Mouse (Mus musculus) limb, embryonic 10.5 days (tissue): ENCODE results near the gene Lrrc8b. TPM values are rescaled to one million over a fixed set of nuclear protein-coding genes. Genes with fewer than 3 reads are reported as not detected.

Experiments
- DNase-seq: peaks from one replicate; pipeline ENCODE4 v3.0.0-alpha.2; 2017; ENCODE audit warnings: low spot score
- H3K27ac ChIP-seq: fragments of 300-500 bp; sonication (generic); 2 replicates; pipeline ENCODE4 v1.5.1; 2016; ENCODE audit warnings: mild to moderate bottlenecking
- H3K27me3 ChIP-seq: fragments of 300-500 bp; sonication (generic); 2 replicates; pipeline ENCODE4 v1.6.1; 2016; ENCODE audit warnings: low read depth, mild to moderate bottlenecking; ENCODE audit not compliant: poor library complexity, severe bottlenecking
- H3K36me3 ChIP-seq: fragments of 300-500 bp; sonication (generic); 2 replicates; pipeline ENCODE4 v1.6.1; 2016; ENCODE audit warnings: mild to moderate bottlenecking, moderate library complexity
- H3K4me1 ChIP-seq: fragments of 300-500 bp; sonication (generic); 2 replicates; pipeline ENCODE4 v1.6.1; 2016
- H3K4me3 ChIP-seq: fragments of 300-500 bp; sonication (generic); 2 replicates; pipeline ENCODE4 v1.5.1; 2016; ENCODE audit warnings: mild to moderate bottlenecking, moderate library complexity
- H3K9me3 ChIP-seq: fragments of 300-500 bp; sonication (generic); replicated peaks from 2 replicates; pipeline ENCODE4 v1.6.1; 2016; ENCODE audit warnings: mild to moderate bottlenecking
- WGBS: fragments of 180-500 bp; shearing (Covaris S2); methylation state at CpG from one replicate; pipeline ENCODE4 v1.1.7; 2016; 5-methylcytosine and 5-hydroxymethylcytosine counted together
- polyA plus RNA-seq: library from polyadenylated mRNA; unstranded; fragments of >200 nt; fragmentation: Nextera tagmentation; extraction: Ambion mirVana; gene quantifications from 2 replicates; pipeline ENCODE4 v1.2.1, GENCODE M21; 2016

Lrrc8b gene
- polyA plus RNA-seq, 1 experiment from 2014 or later, result 4.7 TPM

- no peaks in the 10 kb centered on the region for H3K36me3 ChIP-seq
- 91% methylated on average over 10 of the region's 10 CpGs for WGBS
- no peaks in the 10 kb centered on the region for H3K4me1 ChIP-seq
- H3K4me3 ChIP-seq, result no peak overlapping the region
- H3K27me3 ChIP-seq, result no peaks in the 10 kb centered on the region
- H3K9me3 ChIP-seq, result no peaks in the 10 kb centered on the region
- no peak for DNase-seq
- no peak overlapping the region for H3K27ac ChIP-seq
Measured at GRCm38 (mm10) chr5:105467271-105467670, 51.7 kb downstream of the Lrrc8b start.

GRCm38 (mm10) chr5:105472983-105473705 lies 57.6 kb downstream of the Lrrc8b start:
- H3K4me3 ChIP-seq, result no peak overlapping the region
- H3K36me3 ChIP-seq, result no peaks in the 10 kb centered on the region
- peaks cover 8% of the 10 kb centered on the region for H3K4me1 ChIP-seq
- no peaks in the 10 kb centered on the region for H3K27me3 ChIP-seq
- DNase-seq, result no peak
- H3K9me3 ChIP-seq, result no peaks in the 10 kb centered on the region
- H3K27ac ChIP-seq, result no peak overlapping the region; the same call in 1 of the 2 replicates
- WGBS, result 68% methylated on average over 5 of the region's 5 CpGs

GRCm38 (mm10) chr5:105477527-105477926 lies 62.0 kb downstream of the Lrrc8b start:
- H3K36me3 ChIP-seq, result peaks cover 26% of the 10 kb centered on the region
- no peaks in the 10 kb centered on the region for H3K9me3 ChIP-seq
- no peak overlapping the region for H3K4me3 ChIP-seq
- no peak for DNase-seq
- H3K27me3 ChIP-seq, result no peaks in the 10 kb centered on the region
- 89% methylated on average over 9 of the region's 9 CpGs for WGBS
- peaks cover 8% of the 10 kb centered on the region for H3K4me1 ChIP-seq
- H3K27ac ChIP-seq, result no peak overlapping the region

DNA sequence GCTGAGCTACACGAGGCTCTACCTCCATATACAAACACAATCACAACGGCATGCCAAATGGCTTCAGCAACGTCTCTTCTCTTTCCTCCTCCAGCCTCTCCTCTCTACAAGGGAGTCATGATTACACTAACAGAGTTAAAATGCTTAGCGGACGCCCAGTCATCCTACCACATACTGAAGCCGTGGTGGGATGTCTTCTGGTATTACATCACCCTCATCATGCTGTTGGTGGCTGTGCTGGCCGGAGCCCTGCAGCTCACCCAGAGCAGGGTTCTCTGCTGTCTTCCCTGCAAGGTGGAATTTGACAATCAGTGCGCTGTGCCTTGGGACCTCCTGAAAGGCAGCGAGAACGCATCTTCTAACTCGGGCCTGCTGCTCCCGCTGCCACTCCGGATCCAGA lies 64.1 kb downstream of the Lrrc8b start:
- peaks cover 30% of the 10 kb centered on the region for H3K36me3 ChIP-seq
- 92% methylated on average over 13 of the region's 13 CpGs for WGBS

DNA sequence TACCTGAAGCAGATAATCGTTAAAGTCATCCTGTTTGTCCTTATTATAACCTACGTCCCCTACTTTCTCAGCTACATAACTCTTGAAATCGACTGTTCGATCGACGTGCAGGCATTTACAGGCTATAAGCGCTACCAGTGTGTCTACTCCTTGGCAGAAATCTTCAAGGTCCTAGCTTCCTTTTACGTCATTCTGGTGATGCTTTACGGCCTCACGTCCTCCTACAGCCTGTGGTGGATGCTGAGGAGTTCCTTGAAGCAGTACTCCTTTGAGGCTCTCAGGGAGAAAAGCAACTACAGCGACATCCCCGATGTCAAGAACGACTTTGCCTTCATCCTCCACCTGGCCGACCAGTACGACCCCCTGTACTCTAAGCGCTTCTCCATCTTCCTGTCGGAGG lies 65.0 kb downstream of the Lrrc8b start:
- WGBS, result 94% methylated on average over 17 of the region's 17 CpGs
- H3K27me3 ChIP-seq, result no peaks in the 10 kb centered on the region
- no peak overlapping the region for H3K27ac ChIP-seq
- no peaks in the 10 kb centered on the region for H3K9me3 ChIP-seq
- H3K4me3 ChIP-seq, result no peak overlapping the region
- DNase-seq, result no peak
- H3K4me1 ChIP-seq, result no peaks in the 10 kb centered on the region
- peaks cover 30% of the 10 kb centered on the region for H3K36me3 ChIP-seq

More for the DNA sequence above, 64.1 kb downstream of the Lrrc8b start:
- Histone ChIP-seq H3K4me3 (no peak overlapping the region), H3K27ac (no peak overlapping the region), H3K27me3 (no peaks in the 10 kb centered on the region), H3K9me3 (no peaks in the 10 kb centered on the region), H3K4me1 (no peaks in the 10 kb centered on the region)
- DNase-seq, result no peak

GRCm38 (mm10) chr5:105483632-105484031 lies 68.1 kb downstream of the Lrrc8b start:
- Histone ChIP-seq H3K4me3 (no peak overlapping the region), H3K9me3 (no peaks in the 10 kb centered on the region)
- WGBS, result 74% methylated on average over 2 of the region's 2 CpGs

DNA sequence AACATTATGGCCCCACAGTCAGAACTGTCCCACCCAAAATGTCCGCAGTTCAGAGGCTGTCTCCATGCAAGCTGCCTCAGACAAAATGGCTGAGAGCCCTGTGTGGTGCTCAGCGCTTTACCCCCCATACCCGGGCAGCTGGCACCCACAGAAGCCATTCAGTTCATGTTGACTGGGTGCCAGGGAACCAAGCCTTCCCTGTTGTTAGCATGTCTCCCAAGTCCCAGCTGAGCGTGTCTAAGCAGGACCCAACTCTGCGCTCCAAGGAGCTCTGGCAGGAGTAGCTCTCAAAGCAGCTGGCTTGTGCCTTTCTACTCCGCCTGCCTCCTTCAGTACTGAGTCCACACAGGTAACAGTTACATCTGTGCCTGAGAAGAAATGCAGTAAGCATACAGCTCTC lies 68.7 kb downstream of the Lrrc8b start:
- Histone ChIP-seq H3K27me3 (no peaks in the 10 kb centered on the region), H3K9me3 (no peaks in the 10 kb centered on the region), H3K4me3 (no peak overlapping the region), H3K36me3 (peaks cover 32% of the 10 kb centered on the region), H3K4me1 (no peaks in the 10 kb centered on the region), H3K27ac (no peak overlapping the region)
- no peak for DNase-seq
- 94% methylated on average over 6 of the region's 6 CpGs for WGBS

More at GRCm38 (mm10) chr5:105483632-105484031, 68.1 kb downstream of the Lrrc8b start:
- Histone ChIP-seq H3K27ac (no peak overlapping the region), H3K36me3 (peaks cover 32% of the 10 kb centered on the region), H3K4me1 (no peaks in the 10 kb centered on the region), H3K27me3 (no peaks in the 10 kb centered on the region)
- no peak for DNase-seq

- H3K36me3 ChIP-seq, result peaks cover 28% of the 10 kb centered on the region
Measured at GRCm38 (mm10) chr5:105484891-105485290, 69.3 kb downstream of the Lrrc8b start.

DNA sequence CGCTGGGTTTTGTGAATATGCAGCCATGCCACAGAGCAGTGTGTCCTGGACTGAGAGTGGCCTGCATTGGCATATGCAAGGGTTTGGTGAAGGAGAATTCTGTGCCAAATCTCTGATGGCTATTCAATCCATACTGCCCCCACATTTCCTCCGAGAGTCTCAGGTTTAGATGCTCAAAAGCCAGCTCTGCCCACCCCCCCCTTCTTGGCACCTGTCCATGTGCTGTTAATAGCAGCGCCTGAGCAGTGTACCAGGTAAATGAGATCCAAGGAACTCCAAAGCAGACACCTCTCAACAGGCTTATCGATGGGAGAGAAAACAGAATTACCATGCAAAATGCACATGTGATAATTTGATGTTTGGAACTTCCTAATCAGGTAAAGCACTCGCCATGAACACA lies 74.6 kb downstream of the Lrrc8b start:
- no peak for DNase-seq
- Histone ChIP-seq H3K4me3 (no peak overlapping the region), H3K27me3 (peaks cover 19% of the 10 kb centered on the region; the same call in 1 of the 2 replicates), H3K27ac (no peak overlapping the region), H3K36me3 (0 out of 2 replicates have a peak, but pooled peaks cover 3% of the 10 kb centered on the region), H3K4me1 (peaks cover 24% of the 10 kb centered on the region), H3K9me3 (no peaks in the 10 kb centered on the region)
- WGBS, result 94% methylated on average over 5 of the region's 5 CpGs

More at GRCm38 (mm10) chr5:105484891-105485290, 69.3 kb downstream of the Lrrc8b start:
- Histone ChIP-seq H3K27ac (no peak overlapping the region), H3K27me3 (no peaks in the 10 kb centered on the region), H3K9me3 (no peaks in the 10 kb centered on the region), H3K4me3 (no peak overlapping the region), H3K4me1 (no peaks in the 10 kb centered on the region)
- no peak for DNase-seq
- WGBS, result 95% methylated on average over 14 of the region's 14 CpGs

DNA sequence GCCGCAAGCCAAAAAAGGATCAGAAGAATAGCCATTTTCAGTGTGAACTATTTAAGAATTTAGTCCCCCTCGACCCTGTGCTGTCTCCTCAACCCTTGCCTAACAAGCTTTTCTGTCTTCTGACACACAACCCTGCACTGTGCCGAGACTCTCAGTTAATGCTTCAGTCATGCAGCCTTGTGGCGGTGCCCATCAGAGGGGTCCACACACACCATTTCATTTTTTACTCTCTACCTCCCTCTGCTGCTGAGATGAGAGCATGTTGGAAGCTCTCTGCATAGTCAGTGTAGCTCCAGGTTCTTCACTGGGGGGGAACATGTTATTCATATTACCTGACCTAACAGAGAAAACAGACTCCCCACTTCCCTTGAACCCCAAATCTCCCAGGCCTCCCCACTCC lies 75.8 kb downstream of the Lrrc8b start:
- Histone ChIP-seq H3K36me3 (no peaks in the 10 kb centered on the region), H3K27me3 (peaks cover 19% of the 10 kb centered on the region; the same call in 1 of the 2 replicates), H3K4me3 (no peak overlapping the region), H3K27ac (no peak overlapping the region), H3K4me1 (peaks cover 31% of the 10 kb centered on the region), H3K9me3 (no peaks in the 10 kb centered on the region)
- WGBS, result 65% methylated on average over 4 of the region's 4 CpGs
- DNase-seq, result no peak

DNA sequence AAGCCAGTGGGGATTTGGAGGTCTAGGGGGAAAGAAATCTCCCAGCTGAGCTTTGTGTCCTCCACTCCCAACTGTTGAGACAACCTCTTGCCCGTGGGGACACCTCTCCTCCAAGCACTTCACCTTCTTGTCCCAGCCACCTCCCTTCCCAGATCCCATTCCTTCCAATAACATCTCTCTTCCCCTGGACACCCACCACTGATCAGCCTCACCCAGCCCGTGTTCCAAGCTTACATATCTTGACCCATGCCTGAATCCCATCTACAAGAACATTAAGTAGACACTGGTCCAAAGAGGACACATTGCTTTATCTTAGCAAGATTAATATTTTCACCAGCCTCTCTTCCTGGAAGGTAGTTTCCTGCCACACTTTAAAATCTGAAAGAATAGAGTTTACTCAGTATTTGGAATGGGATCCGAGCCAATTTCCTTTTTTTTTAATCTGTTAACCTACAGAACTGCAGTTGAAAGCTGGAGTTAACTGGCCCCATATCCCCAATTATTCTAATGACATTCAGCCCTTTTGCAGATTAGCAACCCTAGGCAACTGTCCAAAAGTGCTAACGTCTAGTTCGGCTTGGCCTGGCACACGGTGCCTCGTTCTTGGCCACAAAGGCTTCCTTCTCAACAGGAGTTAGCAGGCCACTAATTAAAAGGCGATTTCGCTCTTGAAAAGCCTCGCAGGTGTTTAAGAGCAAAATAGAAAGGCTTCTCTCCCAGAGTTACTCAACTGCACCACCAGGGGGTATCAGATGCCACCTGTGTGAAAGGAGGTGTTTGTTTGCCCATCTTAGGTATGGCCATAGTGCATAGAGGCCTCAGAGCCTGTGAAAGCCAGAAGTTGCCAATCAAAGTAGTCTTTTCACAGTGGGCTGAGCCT lies 77.0 kb downstream of the Lrrc8b start:
- H3K4me1 ChIP-seq, result peaks cover 31% of the 10 kb centered on the region
- H3K9me3 ChIP-seq, result no peaks in the 10 kb centered on the region
- H3K36me3 ChIP-seq, result no peaks in the 10 kb centered on the region
- 54% methylated on average over 10 of the region's 10 CpGs for WGBS
- H3K4me3 ChIP-seq, result no peak overlapping the region
- H3K27ac ChIP-seq, result no peak overlapping the region
- H3K27me3 ChIP-seq, result peaks cover 23% of the 10 kb centered on the region; the same call in 1 of the 2 replicates
- DNase-seq, result no peak

- Histone ChIP-seq H3K27me3 (peaks cover 23% of the 10 kb centered on the region; the same call in 1 of the 2 replicates), H3K4me1 (peaks cover 33% of the 10 kb centered on the region), H3K27ac (no peak overlapping the region), H3K36me3 (no peaks in the 10 kb centered on the region), H3K9me3 (no peaks in the 10 kb centered on the region), H3K4me3 (no peak overlapping the region)
- DNase-seq, result no peak
- 91% methylated on average over 7 of the region's 7 CpGs for WGBS
Measured at GRCm38 (mm10) chr5:105493377-105493776, 77.8 kb downstream of the Lrrc8b start.
